8 mouse cellular contexts compared by ENCODE assay signal in genomic region chrX:48099871-48100270, GRCm38 (mm10). TPM values are rescaled to one million over a fixed set of nuclear protein-coding genes. Genes with fewer than 3 reads are reported as not detected.
DNase-seq lines count a peak whose midpoint lies in the region; ATAC-seq and TF ChIP-seq lines count a peak whose summit lies in the region.

No protein-coding gene starts in this region.

- WGBS in intestine, postnatal 0 days: 50% methylated on average over 1 of the region's 1 CpGs
- WGBS in intestine, embryonic 15.5 days: 19% methylated on average over 1 of the region's 1 CpGs
- WGBS in stomach, postnatal 0 days: 17% methylated on average over 1 of the region's 1 CpGs

- TF ChIP-seq CTCF in intestine, postnatal 0 days (IDR thresholded peaks at IDR 0.05; ENCODE audit: low read depth): peak; percentile 66
- peak; percentile 67 for TF ChIP-seq CTCF in stomach, postnatal 0 days (IDR thresholded peaks at IDR 0.05; ENCODE audit: low read depth)

- H3K9ac ChIP-seq in intestine, postnatal 0 days (ENCODE audit: low read depth, low read length): no peak overlapping the region
- H3K9ac ChIP-seq in intestine, embryonic 15.5 days: no peak overlapping the region
- no peak overlapping the region for H3K9ac ChIP-seq in stomach, postnatal 0 days (ENCODE audit: low read length)

- no peaks in the 10 kb centered on the region for H3K27me3 ChIP-seq in intestine, postnatal 0 days (replicated peaks; ENCODE audit: control insufficient read depth, insufficient read depth, low read length)
- H3K27me3 ChIP-seq in intestine, embryonic 15.5 days (replicated peaks): no peaks in the 10 kb centered on the region
- H3K27me3 ChIP-seq in stomach, postnatal 0 days (ENCODE audit: control insufficient read depth, insufficient read depth, low read length): no peaks in the 10 kb centered on the region

- H3K27ac ChIP-seq in intestine, postnatal 0 days (ENCODE audit: low read depth, low read length): no peak overlapping the region
- H3K27ac ChIP-seq in intestine, embryonic 15.5 days: no peak overlapping the region
- H3K27ac ChIP-seq in stomach, postnatal 0 days (replicated peaks): no peak overlapping the region

- H3K9me3 ChIP-seq in intestine, postnatal 0 days (ENCODE audit: control insufficient read depth): no peaks in the 10 kb centered on the region
- H3K9me3 ChIP-seq in intestine, embryonic 15.5 days: no peaks in the 10 kb centered on the region
- no peaks in the 10 kb centered on the region for H3K9me3 ChIP-seq in stomach, postnatal 0 days (ENCODE audit: control insufficient read depth, low read length)

- peak; percentile 6 for DNase-seq in CD4-positive, CD25-positive, alpha-beta regulatory T cell, adult 2 months (ENCODE audit: low read depth, low spot score)
- DNase-seq in thymus, postnatal 4 days: peak; percentile 39
- no peak for DNase-seq in thymus, postnatal 0 days (ENCODE audit: low spot score)
- DNase-seq in stomach, postnatal 0 days (ENCODE audit: low spot score): no peak

- no peak overlapping the region for H3K4me3 ChIP-seq in intestine, postnatal 0 days (ENCODE audit: low read depth, low read length)
- no peak overlapping the region for H3K4me3 ChIP-seq in intestine, embryonic 15.5 days (replicated peaks)
- H3K4me3 ChIP-seq in stomach, postnatal 0 days (ENCODE audit: low read depth, low read length): no peak overlapping the region

- H3K4me2 ChIP-seq in intestine, postnatal 0 days (replicated peaks; ENCODE audit: low read depth): no peak overlapping the region
- no peak overlapping the region for H3K4me2 ChIP-seq in intestine, embryonic 15.5 days (replicated peaks)
- no peak overlapping the region for H3K4me2 ChIP-seq in stomach, postnatal 0 days (replicated peaks; ENCODE audit: low read depth)

- TF ChIP-seq EP300 in stomach, postnatal 0 days (optimal IDR thresholded peaks at IDR 0.05): no peak

- no peaks in the 10 kb centered on the region for H3K4me1 ChIP-seq in intestine, postnatal 0 days (replicated peaks; ENCODE audit: control insufficient read depth, insufficient read depth, low read length)
- H3K4me1 ChIP-seq in intestine, embryonic 15.5 days (replicated peaks): no peaks in the 10 kb centered on the region
- no peaks in the 10 kb centered on the region for H3K4me1 ChIP-seq in stomach, postnatal 0 days (replicated peaks; ENCODE audit: control insufficient read depth, insufficient read depth)

- ATAC-seq in CD4-positive, CD25-positive, alpha-beta regulatory T cell, adult 4 months: no peak
- no peak for ATAC-seq in intestine, postnatal 0 days
- ATAC-seq in intestine, embryonic 15.5 days: no peak
- ATAC-seq in stomach, postnatal 0 days (ENCODE audit: low FRiP score, low TSS enrichment): no peak
- ATAC-seq in erythroid progenitor cell, adult 5-6 weeks (replicated peaks; ENCODE audit: low FRiP score, poor library complexity, severe bottlenecking): no peak

- no peaks in the 10 kb centered on the region for H3K36me3 ChIP-seq in intestine, postnatal 0 days (ENCODE audit: control insufficient read depth, insufficient read depth)
- no peaks in the 10 kb centered on the region for H3K36me3 ChIP-seq in intestine, embryonic 15.5 days
- no peaks in the 10 kb centered on the region for H3K36me3 ChIP-seq in stomach, postnatal 0 days (ENCODE audit: control insufficient read depth, insufficient read depth, low read length)

RNA-seq across cellular contexts. Expression of gene Xpnpep2, which starts 8.7 kb away (rescaled TPM):
- under 1 TPM in 1 of 2 experiments, not detected in 1; 0.59 TPM for polyA plus RNA-seq in CD4-positive, CD25-positive, alpha-beta regulatory T cell, adult 4 months (2017; shearing (Covaris generic))
- 3.9 and 4.4 TPM in 2 replicates for polyA plus RNA-seq in intestine, postnatal 0 days (2015; fragmentation: Nextera tagmentation; extraction: Ambion mirVana)
- polyA plus RNA-seq in intestine, embryonic 15.5 days (2015; fragmentation: Nextera tagmentation; extraction: Ambion mirVana): 3.4 and 4.0 TPM in 2 replicates
- polyA plus RNA-seq in thymus, postnatal 0 days (2015; fragmentation: Nextera tagmentation; extraction: Ambion mirVana): 0.46 and 0.55 TPM in 2 replicates
- 0.58 and 1.1 TPM in 2 replicates for polyA plus RNA-seq in stomach, postnatal 0 days (2015; fragmentation: Nextera tagmentation; extraction: Ambion mirVana)
- total RNA-seq in erythroid progenitor cell, adult 5-6 weeks (2015; ENCODE audit: low replicate concordance): not detected in 2 replicates
- not detected in 2 replicates for total RNA-seq in erythroid progenitor cell, adult 5-6 weeks (2017; ENCODE audit: low replicate concordance)

RNA-seq across cellular contexts. Expression of gene Sash3, which starts 46.4 kb away (rescaled TPM):
- 100 to 1,000 TPM; 332 to 499 TPM for polyA plus RNA-seq in CD4-positive, CD25-positive, alpha-beta regulatory T cell, adult 4 months (2017; shearing (Covaris generic))
- 1.5 and 2.1 TPM in 2 replicates for polyA plus RNA-seq in intestine, postnatal 0 days (2015; fragmentation: Nextera tagmentation; extraction: Ambion mirVana)
- 3.1 and 3.4 TPM in 2 replicates for polyA plus RNA-seq in intestine, embryonic 15.5 days (2015; fragmentation: Nextera tagmentation; extraction: Ambion mirVana)
- polyA plus RNA-seq in thymus, postnatal 0 days (2015; fragmentation: Nextera tagmentation; extraction: Ambion mirVana): 240 and 251 TPM in 2 replicates
- polyA plus RNA-seq in stomach, postnatal 0 days (2015; fragmentation: Nextera tagmentation; extraction: Ambion mirVana): 1.5 and 1.6 TPM in 2 replicates
- 24.5 and 33.5 TPM in 2 replicates for total RNA-seq in erythroid progenitor cell, adult 5-6 weeks (2015; ENCODE audit: low replicate concordance)
- 13.0 and 24.5 TPM in 2 replicates for total RNA-seq in erythroid progenitor cell, adult 5-6 weeks (2017; ENCODE audit: low replicate concordance)

Comparison
In these comparisons a context has a peak if more than half of its experiments do, and no peak if none do; other contexts are left out.
1. DNase-seq: peak in CD4-positive, CD25-positive, alpha-beta regulatory T cell, adult 2 months (single experiment) and thymus, postnatal 4 days (single experiment); none in thymus, postnatal 0 days (single experiment) and stomach, postnatal 0 days (single experiment).
2. RNA of gene Sash3, which starts 46.4 kb away (polyA plus RNA-seq): 332 to 499 TPM in CD4-positive, CD25-positive, alpha-beta regulatory T cell, adult 4 months and 240 to 251 TPM in thymus, postnatal 0 days; 3.1 to 3.4 TPM in intestine, embryonic 15.5 days, 1.5 to 2.1 TPM in intestine, postnatal 0 days and 1.5 to 1.6 TPM in stomach, postnatal 0 days; every median in the first group is over 10 times any median in the second.